Mouse (Mus musculus): ENCODE data around the gene H2-Aa. TPM values are rescaled to one million over a fixed set of nuclear protein-coding genes. Genes with fewer than 3 reads are reported as not detected.

H2-Aa gene
- polyA plus RNA-seq, 1 experiment from 2014 or later = not detected

- WGBS = 26% methylated on average over 10 of the region's 10 CpGs
- DNase-seq (ENCODE audit: low spot score) = no peak
- H3K27ac ChIP-seq = peak overlapping the region; percentile 83
Measured at GRCm38 (mm10) chr17:34309225-34309624, 21.6 kb upstream of the H2-Aa start.

GRCm38 (mm10) chr17:34308161-34308560, 20.5 kb upstream of the H2-Aa start:
- WGBS = 78% methylated on average over 4 of the region's 4 CpGs
- Histone ChIP-seq H3K9me3 (no peaks in the 10 kb centered on the region), H3K27ac (no peak overlapping the region), H3K36me3 (no peaks in the 10 kb centered on the region), H3K4me3 (no peak overlapping the region), H3K4me1 (replicated peaks) (peaks cover 5% of the 10 kb centered on the region), H3K27me3 (ENCODE audit: insufficient read depth, poor library complexity, severe bottlenecking) (peaks cover 5% of the 10 kb centered on the region; the same call in 1 of the 2 replicates)
- no peak for DNase-seq (ENCODE audit: low spot score)

More at GRCm38 (mm10) chr17:34309225-34309624, 21.6 kb upstream of the H2-Aa start:
- Histone ChIP-seq H3K4me3 (peak overlapping the region; percentile 64), H3K27me3 (ENCODE audit: insufficient read depth, poor library complexity, severe bottlenecking) (peaks cover 5% of the 10 kb centered on the region; the same call in 1 of the 2 replicates), H3K36me3 (no peaks in the 10 kb centered on the region), H3K4me1 (replicated peaks) (peaks cover 5% of the 10 kb centered on the region), H3K9me3 (no peaks in the 10 kb centered on the region)

GRCm38 (mm10) chr17:34307216-34307615, 19.6 kb upstream of the H2-Aa start:
- peaks cover 5% of the 10 kb centered on the region for H3K4me1 ChIP-seq (replicated peaks)
- no peak for DNase-seq (ENCODE audit: low spot score)
- H3K27me3 ChIP-seq (ENCODE audit: insufficient read depth, poor library complexity, severe bottlenecking) = peaks cover 5% of the 10 kb centered on the region; the same call in 1 of the 2 replicates
- no peak overlapping the region for H3K27ac ChIP-seq
- H3K4me3 ChIP-seq = no peak overlapping the region
- H3K36me3 ChIP-seq = no peaks in the 10 kb centered on the region
- no peaks in the 10 kb centered on the region for H3K9me3 ChIP-seq

- H3K4me1 ChIP-seq (replicated peaks) = peaks cover 5% of the 10 kb centered on the region
Measured at GRCm38 (mm10) chr17:34306407-34306806, 18.8 kb upstream of the H2-Aa start.

GRCm38 (mm10) chr17:34305380-34306030, 17.9 kb upstream of the H2-Aa start, which contains the start of gene H2-Eb1:
Gene H2-Eb1 (plus strand): TSS chr17:34305867.
- Histone ChIP-seq H3K4me1 (replicated peaks) (peaks cover 5% of the 10 kb centered on the region), H3K36me3 (no peaks in the 10 kb centered on the region), H3K4me3 (no peak within 1 kb of the TSS), H3K9me3 (no peaks in the 10 kb centered on the region), H3K27me3 (ENCODE audit: insufficient read depth, poor library complexity, severe bottlenecking) (peaks cover 5% of the 10 kb centered on the region; the same call in 1 of the 2 replicates), H3K27ac (no peak within 1 kb of the TSS)
- peak; percentile 71 for DNase-seq (ENCODE audit: low spot score)

More at GRCm38 (mm10) chr17:34306407-34306806, 18.8 kb upstream of the H2-Aa start:
- Histone ChIP-seq H3K4me3 (no peak overlapping the region), H3K27me3 (ENCODE audit: insufficient read depth, poor library complexity, severe bottlenecking) (peaks cover 5% of the 10 kb centered on the region; the same call in 1 of the 2 replicates), H3K27ac (no peak overlapping the region), H3K36me3 (no peaks in the 10 kb centered on the region), H3K9me3 (no peaks in the 10 kb centered on the region)
- WGBS = 87% methylated on average over 2 of the region's 2 CpGs
- no peak for DNase-seq (ENCODE audit: low spot score)

- WGBS = 26% methylated on average over 4 of the region's 4 CpGs
- peak; percentile 26 for DNase-seq (ENCODE audit: low spot score)
- H3K9me3 ChIP-seq = no peaks in the 10 kb centered on the region
- H3K4me1 ChIP-seq (replicated peaks) = peaks cover 5% of the 10 kb centered on the region
- H3K27ac ChIP-seq = no peak overlapping the region
- peaks cover 5% of the 10 kb centered on the region; the same call in 1 of the 2 replicates for H3K27me3 ChIP-seq (ENCODE audit: insufficient read depth, poor library complexity, severe bottlenecking)
- no peaks in the 10 kb centered on the region for H3K36me3 ChIP-seq
- H3K4me3 ChIP-seq = no peak overlapping the region
Measured at GRCm38 (mm10) chr17:34304751-34305150, 17.1 kb upstream of the H2-Aa start.

- Histone ChIP-seq H3K36me3 (no peaks in the 10 kb centered on the region), H3K27me3 (ENCODE audit: insufficient read depth, poor library complexity, severe bottlenecking) (peaks cover 5% of the 10 kb centered on the region; the same call in 1 of the 2 replicates), H3K4me3 (no peak overlapping the region), H3K27ac (no peak overlapping the region), H3K4me1 (replicated peaks) (no peaks in the 10 kb centered on the region), H3K9me3 (no peaks in the 10 kb centered on the region)
- WGBS = 86% methylated on average over 2 of the region's 2 CpGs
- no peak for DNase-seq (ENCODE audit: low spot score)
Measured at GRCm38 (mm10) chr17:34303789-34304188, 16.2 kb upstream of the H2-Aa start.

GRCm38 (mm10) chr17:34301670-34302190, 14.1 kb upstream of the H2-Aa start:
- 89% methylated on average over 4 of the region's 4 CpGs for WGBS
- DNase-seq (ENCODE audit: low spot score) = no peak
- H3K4me3 ChIP-seq = no peak overlapping the region

GRCm38 (mm10) chr17:34300691-34301566, 13.3 kb upstream of the H2-Aa start:
- H3K4me1 ChIP-seq (replicated peaks) = peaks cover 1% of the 10 kb centered on the region; the same call in 1 of the 2 replicates
- DNase-seq (ENCODE audit: low spot score) = no peak
- 78% methylated on average over 23 of the region's 23 CpGs for WGBS
- H3K27ac ChIP-seq = no peak overlapping the region
- H3K4me3 ChIP-seq = no peak overlapping the region
- H3K9me3 ChIP-seq = no peaks in the 10 kb centered on the region
- H3K36me3 ChIP-seq = no peaks in the 10 kb centered on the region
- H3K27me3 ChIP-seq (ENCODE audit: insufficient read depth, poor library complexity, severe bottlenecking) = peaks cover 7% of the 10 kb centered on the region; the same call in 1 of the 2 replicates

More at GRCm38 (mm10) chr17:34301670-34302190, 14.1 kb upstream of the H2-Aa start:
- Histone ChIP-seq H3K27ac (no peak overlapping the region), H3K36me3 (no peaks in the 10 kb centered on the region), H3K4me1 (replicated peaks) (no peaks in the 10 kb centered on the region), H3K9me3 (no peaks in the 10 kb centered on the region), H3K27me3 (ENCODE audit: insufficient read depth, poor library complexity, severe bottlenecking) (peaks cover 5% of the 10 kb centered on the region; the same call in 1 of the 2 replicates)

GRCm38 (mm10) chr17:34300071-34300470, 12.4 kb upstream of the H2-Aa start:
- Histone ChIP-seq H3K4me1 (replicated peaks) (peaks cover 3% of the 10 kb centered on the region; the same call in 1 of the 2 replicates), H3K27me3 (ENCODE audit: insufficient read depth, poor library complexity, severe bottlenecking) (peaks cover 7% of the 10 kb centered on the region; the same call in 1 of the 2 replicates), H3K4me3 (no peak overlapping the region), H3K36me3 (no peaks in the 10 kb centered on the region), H3K9me3 (no peaks in the 10 kb centered on the region), H3K27ac (no peak overlapping the region)
- WGBS = 88% methylated on average over 8 of the region's 8 CpGs
- no peak for DNase-seq (ENCODE audit: low spot score)

- 64% methylated on average over 3 of the region's 3 CpGs for WGBS
- DNase-seq (ENCODE audit: low spot score) = no peak
- H3K4me1 ChIP-seq (replicated peaks) = peaks cover 3% of the 10 kb centered on the region; the same call in 1 of the 2 replicates
- H3K27ac ChIP-seq = no peak overlapping the region
- H3K27me3 ChIP-seq (ENCODE audit: insufficient read depth, poor library complexity, severe bottlenecking) = peaks cover 7% of the 10 kb centered on the region; the same call in 1 of the 2 replicates
- H3K4me3 ChIP-seq = no peak overlapping the region
- no peaks in the 10 kb centered on the region for H3K36me3 ChIP-seq
- H3K9me3 ChIP-seq = no peaks in the 10 kb centered on the region
Measured at GRCm38 (mm10) chr17:34299356-34299755, 11.7 kb upstream of the H2-Aa start.

GRCm38 (mm10) chr17:34295891-34296794, 8.5 kb upstream of the H2-Aa start:
- DNase-seq (ENCODE audit: low spot score) = peak; percentile 35
- Histone ChIP-seq H3K4me3 (peak overlapping the region; percentile 47), H3K36me3 (no peaks in the 10 kb centered on the region), H3K4me1 (replicated peaks) (peaks cover 3% of the 10 kb centered on the region; the same call in 1 of the 2 replicates), H3K27me3 (ENCODE audit: insufficient read depth, poor library complexity, severe bottlenecking) (peaks cover 10% of the 10 kb centered on the region), H3K27ac (no peak overlapping the region), H3K9me3 (no peaks in the 10 kb centered on the region)
- WGBS = 23% methylated on average over 23 of the region's 23 CpGs

Data from hindbrain, embryonic 10.5 days (tissue).